Mouse (Mus musculus) spleen, adult 12 weeks (tissue): ENCODE results near the gene Rnf31.
A peak's percentile ranks its signal among the peaks of the same experiment; 100 is the strongest.

Experiments
- DNase-seq: peaks from one replicate; pipeline ENCODE4 v3.0.0; 2022; ENCODE audit warnings: low spot score

Gene Rnf31

GRCm38 (mm10) chr14:55604823-55605222, 13.3 kb downstream of the Rnf31 start:
- no peak for DNase-seq

- DNase-seq, result no peak
These were observed 14.4 kb downstream of the Rnf31 start for GRCm38 (mm10) chr14:55605743-55606459.

- DNase-seq, result no peak
These were observed 16.8 kb downstream of the Rnf31 start for GRCm38 (mm10) chr14:55608339-55608738.

GRCm38 (mm10) chr14:55613346-55613745, 21.8 kb downstream of the Rnf31 start:
- no peak for DNase-seq

GRCm38 (mm10) chr14:55614565-55615178, 23.2 kb downstream of the Rnf31 start:
- DNase-seq, result no peak

- no peak for DNase-seq
These were observed 24.4 kb downstream of the Rnf31 start for GRCm38 (mm10) chr14:55615876-55616275.

- no peak for DNase-seq
These were observed 25.3 kb downstream of the Rnf31 start for GRCm38 (mm10) chr14:55616844-55617243.

- DNase-seq, result no peak
These were observed 26.3 kb downstream of the Rnf31 start, which contains the start of gene Rec8 for GRCm38 (mm10) chr14:55617822-55618221. TSS of gene Rec8 (plus strand) at chr14:55618037.

GRCm38 (mm10) chr14:55618486-55619195, 27.1 kb downstream of the Rnf31 start:
- peak; percentile 37 for DNase-seq

- no peak for DNase-seq
These were observed 36.7 kb downstream of the Rnf31 start for GRCm38 (mm10) chr14:55628077-55628827.

GRCm38 (mm10) chr14:55629312-55629711, 37.8 kb downstream of the Rnf31 start:
- DNase-seq, result peak; percentile 56

GRCm38 (mm10) chr14:55634874-55635522, 43.5 kb downstream of the Rnf31 start:
- no peak for DNase-seq

- DNase-seq, result peak; percentile 60
These were observed 44.1 kb downstream of the Rnf31 start, which contains the start of gene Ipo4 for GRCm38 (mm10) chr14:55635523-55636007. TSS of gene Ipo4 (minus strand) at chr14:55635957.

GRCm38 (mm10) chr14:55637795-55638194, 46.3 kb downstream of the Rnf31 start, which contains the start of gene Gm49378:
TSS of gene Gm49378 (minus strand) at chr14:55637895.
- DNase-seq, result no peak

- no peak for DNase-seq
These were observed 49.3 kb downstream of the Rnf31 start for GRCm38 (mm10) chr14:55640816-55641215.

GRCm38 (mm10) chr14:55641291-55641690, 49.8 kb downstream of the Rnf31 start:
- no peak for DNase-seq

- DNase-seq, result no peak
These were observed 51.2 kb downstream of the Rnf31 start for GRCm38 (mm10) chr14:55642679-55643059.

GRCm38 (mm10) chr14:55643060-55643907, 51.8 kb downstream of the Rnf31 start, which contains the start of gene Tm9sf1:
TSS of gene Tm9sf1 (minus strand) at chr14:55643806.
- DNase-seq, result peak; percentile 88

GRCm38 (mm10) chr14:55644261-55644888, 52.9 kb downstream of the Rnf31 start:
- DNase-seq, result no peak

- DNase-seq, result no peak
These were observed 58.4 kb downstream of the Rnf31 start, which contains the start of gene Tssk4 for GRCm38 (mm10) chr14:55649884-55650283. TSS of gene Tssk4 (plus strand) at chr14:55650184.
